Mouse (Mus musculus): ENCODE data around the gene Fmnl2. TPM values are rescaled to one million over a fixed set of nuclear protein-coding genes. Genes with fewer than 3 reads are reported as not detected.
A peak's percentile ranks its signal among the peaks of the same experiment; 100 is the strongest.

Gene Fmnl2
- polyA plus RNA-seq, 1 experiment = not detected

DNA sequence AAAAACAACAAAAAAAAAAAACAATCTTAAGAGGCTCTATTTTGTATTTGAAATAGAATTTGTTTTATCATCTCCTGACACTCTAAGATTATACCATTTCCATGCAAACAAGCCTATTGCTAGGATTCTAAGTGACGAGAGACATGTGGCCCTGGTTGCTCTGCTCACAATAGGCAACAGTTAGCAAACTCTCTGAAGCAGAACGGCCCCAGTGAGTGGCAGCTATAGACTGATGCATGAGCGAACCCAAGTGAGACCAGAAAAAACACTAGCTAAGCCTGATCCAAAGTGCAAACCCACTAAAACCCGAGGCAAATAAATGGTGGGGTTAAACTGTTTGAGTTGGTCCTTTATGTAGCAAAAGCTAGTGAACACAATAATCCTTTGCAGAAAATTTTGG lies 18.6 kb upstream of the Fmnl2 start:
- no peak for TF ChIP-seq FLI1 (IDR thresholded peaks at IDR 0.05; ENCODE audit: low read length)
- no peak for TF ChIP-seq GATA1 (IDR thresholded peaks at IDR 0.05; ENCODE audit: borderline replicate concordance, low read length)
- H3K36me3 ChIP-seq (replicated peaks; ENCODE audit: low read length) = no peaks in the 10 kb centered on the region

DNA sequence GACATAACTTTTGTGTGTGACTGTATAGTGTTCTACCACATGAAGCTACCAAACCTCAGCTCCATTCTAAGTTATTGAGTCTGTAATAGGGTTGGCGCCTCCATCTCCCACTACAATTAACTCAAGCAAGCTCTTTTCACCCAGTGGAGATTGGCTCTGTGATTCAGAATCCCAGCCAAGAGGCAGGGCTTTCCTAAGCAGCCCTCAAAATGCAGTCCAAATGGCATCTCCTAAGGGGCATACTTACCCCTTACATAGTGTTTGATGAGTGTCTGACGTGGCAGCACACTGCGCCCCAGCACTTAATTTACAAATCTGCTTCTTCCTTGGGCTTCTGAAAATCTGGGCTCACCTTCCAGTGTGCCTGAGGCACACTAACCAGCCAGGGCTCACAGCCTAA lies 17.8 kb upstream of the Fmnl2 start:
- TF ChIP-seq FLI1 (IDR thresholded peaks at IDR 0.05; ENCODE audit: low read length) (no peak), GATA1 (IDR thresholded peaks at IDR 0.05; ENCODE audit: borderline replicate concordance, low read length) (no peak)
- H3K9me3 ChIP-seq = no peaks in the 10 kb centered on the region
- no peak overlapping the region for H3K4me3 ChIP-seq (replicated peaks)
- peaks cover 12% of the 10 kb centered on the region for H3K27me3 ChIP-seq (replicated peaks)
- peaks cover 5% of the 10 kb centered on the region for H3K4me1 ChIP-seq
- no peaks in the 10 kb centered on the region for H3K36me3 ChIP-seq (replicated peaks; ENCODE audit: low read length)

More for the DNA sequence above, 18.6 kb upstream of the Fmnl2 start:
- Histone ChIP-seq H3K27me3 (replicated peaks) (peaks cover 6% of the 10 kb centered on the region), H3K4me3 (replicated peaks) (no peak overlapping the region), H3K4me1 (no peaks in the 10 kb centered on the region; the same call in 1 of the 2 replicates), H3K9me3 (no peaks in the 10 kb centered on the region)

DNA sequence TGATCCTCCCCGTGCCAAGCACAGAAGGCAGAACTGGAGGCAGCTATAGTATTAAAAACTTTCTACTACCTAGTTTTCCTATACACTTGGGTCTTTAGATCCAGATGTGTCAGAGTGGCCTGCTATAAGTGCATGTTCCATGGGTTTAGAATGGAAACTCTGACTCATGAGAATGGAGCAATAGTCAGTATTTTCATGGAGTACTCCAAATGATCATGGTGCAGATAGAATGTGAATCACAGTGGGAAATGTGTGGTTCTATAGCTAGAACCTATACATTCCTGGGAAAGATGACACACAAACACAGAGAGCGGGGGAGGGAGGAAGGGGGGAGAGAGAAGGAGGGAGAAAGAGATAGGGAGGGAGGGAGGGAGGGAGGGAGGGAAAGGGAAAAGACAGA lies 13.8 kb upstream of the Fmnl2 start:
- TF ChIP-seq FLI1 (IDR thresholded peaks at IDR 0.05; ENCODE audit: low read length) = no peak
- TF ChIP-seq GATA1 (IDR thresholded peaks at IDR 0.05; ENCODE audit: borderline replicate concordance, low read length) = no peak
- H3K36me3 ChIP-seq (replicated peaks; ENCODE audit: low read length) = no peaks in the 10 kb centered on the region
- H3K4me3 ChIP-seq (replicated peaks) = no peak overlapping the region
- peaks cover 11% of the 10 kb centered on the region for H3K4me1 ChIP-seq
- H3K9me3 ChIP-seq = no peaks in the 10 kb centered on the region
- peaks cover 36% of the 10 kb centered on the region for H3K27me3 ChIP-seq (replicated peaks)

DNA sequence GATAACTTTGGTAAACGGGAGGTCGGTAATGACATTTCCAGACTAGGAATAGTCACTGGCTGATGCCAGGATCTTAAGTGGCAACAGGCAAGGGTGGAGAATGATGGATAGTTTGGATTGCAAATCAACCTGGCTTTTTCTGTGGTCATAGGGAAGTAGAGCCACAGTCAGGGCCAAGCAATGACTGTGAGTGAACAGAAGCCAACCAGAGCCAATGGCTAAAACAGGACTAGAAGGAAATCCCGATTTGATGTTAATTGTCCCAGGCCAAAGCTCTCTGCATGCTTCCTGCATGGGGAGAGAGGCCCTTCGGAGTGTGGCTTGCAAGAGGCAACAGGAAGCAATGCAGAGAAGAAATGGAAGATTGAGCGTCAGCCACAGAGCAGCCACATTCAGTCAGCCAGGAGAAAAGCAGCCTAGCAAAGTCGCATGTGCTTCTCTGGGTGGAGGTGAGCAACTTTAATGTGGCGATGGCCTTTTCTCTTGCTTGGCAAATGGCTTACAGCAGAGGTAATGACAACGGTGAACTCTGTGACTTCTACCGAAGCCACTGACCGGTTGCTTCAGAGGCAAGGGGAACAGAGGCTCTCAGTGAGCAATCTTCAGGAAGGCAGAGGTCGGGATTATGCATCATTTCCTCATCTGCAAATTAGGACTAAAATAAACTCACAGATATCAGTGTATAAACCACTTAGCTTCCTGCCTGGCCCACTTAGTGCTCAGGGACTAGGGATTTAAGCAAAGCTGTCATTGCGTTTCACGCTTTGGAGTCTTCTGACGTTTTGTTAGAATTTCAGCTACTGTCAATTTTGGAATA lies 12.5 kb upstream of the Fmnl2 start:
- Histone ChIP-seq H3K36me3 (replicated peaks; ENCODE audit: low read length) (no peaks in the 10 kb centered on the region), H3K27me3 (replicated peaks) (peaks cover 39% of the 10 kb centered on the region), H3K9me3 (no peaks in the 10 kb centered on the region), H3K4me1 (peaks cover 11% of the 10 kb centered on the region), H3K4me3 (replicated peaks) (no peak overlapping the region)
- TF ChIP-seq GATA1 (IDR thresholded peaks at IDR 0.05; ENCODE audit: borderline replicate concordance, low read length) (no peak), FLI1 (IDR thresholded peaks at IDR 0.05; ENCODE audit: low read length) (no peak)

DNA sequence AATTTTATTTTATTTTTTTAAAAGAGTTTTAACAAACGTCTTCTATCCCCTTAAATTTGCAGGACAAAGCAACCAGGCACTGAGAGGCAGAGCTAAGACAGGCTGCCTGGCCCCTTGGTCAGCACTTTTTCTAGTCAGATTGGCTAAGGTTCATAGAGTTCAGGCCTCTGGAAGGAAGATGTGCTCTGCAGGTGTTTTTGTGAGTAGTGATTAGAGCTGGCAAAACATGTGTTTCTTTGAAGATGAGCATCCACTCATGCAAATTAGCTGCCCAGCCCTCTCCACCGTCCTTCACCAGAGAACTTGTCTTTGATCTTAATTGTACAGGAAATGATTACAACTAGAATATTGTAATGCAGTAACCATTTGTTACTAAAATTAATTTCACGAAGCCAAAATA lies 11.2 kb upstream of the Fmnl2 start:
- peaks cover 11% of the 10 kb centered on the region for H3K4me1 ChIP-seq
- no peaks in the 10 kb centered on the region for H3K36me3 ChIP-seq (replicated peaks; ENCODE audit: low read length)
- H3K9me3 ChIP-seq = no peaks in the 10 kb centered on the region
- peaks cover 42% of the 10 kb centered on the region for H3K27me3 ChIP-seq (replicated peaks)
- H3K4me3 ChIP-seq (replicated peaks) = no peak overlapping the region
- TF ChIP-seq GATA1 (IDR thresholded peaks at IDR 0.05; ENCODE audit: borderline replicate concordance, low read length) = no peak
- TF ChIP-seq FLI1 (IDR thresholded peaks at IDR 0.05; ENCODE audit: low read length) = no peak

DNA sequence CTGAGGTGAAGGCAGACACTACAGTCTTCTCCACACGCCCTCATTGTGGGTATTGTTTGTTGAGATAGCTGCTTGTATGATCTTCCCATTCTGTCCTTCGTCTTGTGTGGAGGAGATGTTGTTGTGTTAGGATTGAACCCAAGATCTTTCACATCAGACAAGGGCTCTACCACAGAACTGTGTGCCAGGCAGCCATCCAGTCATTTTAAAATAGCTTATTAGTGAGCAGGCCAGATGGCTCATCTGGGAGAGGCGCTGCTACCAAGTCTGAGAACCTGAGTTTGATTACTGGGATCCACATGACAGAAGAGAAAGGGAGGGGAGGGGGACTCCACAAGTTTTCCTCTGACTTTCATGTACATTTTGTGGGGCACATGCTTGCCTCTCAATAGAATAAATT lies 8.6 kb upstream of the Fmnl2 start:
- H3K9me3 ChIP-seq = 0 out of 2 replicates have a peak, but pooled peaks cover 4% of the 10 kb centered on the region
- no peak for TF ChIP-seq GATA1 (IDR thresholded peaks at IDR 0.05; ENCODE audit: borderline replicate concordance, low read length)
- no peak for TF ChIP-seq FLI1 (IDR thresholded peaks at IDR 0.05; ENCODE audit: low read length)
- peaks cover 11% of the 10 kb centered on the region for H3K4me1 ChIP-seq
- H3K4me3 ChIP-seq (replicated peaks) = no peak overlapping the region
- H3K36me3 ChIP-seq (replicated peaks; ENCODE audit: low read length) = no peaks in the 10 kb centered on the region
- H3K27me3 ChIP-seq (replicated peaks) = peaks cover 44% of the 10 kb centered on the region

DNA sequence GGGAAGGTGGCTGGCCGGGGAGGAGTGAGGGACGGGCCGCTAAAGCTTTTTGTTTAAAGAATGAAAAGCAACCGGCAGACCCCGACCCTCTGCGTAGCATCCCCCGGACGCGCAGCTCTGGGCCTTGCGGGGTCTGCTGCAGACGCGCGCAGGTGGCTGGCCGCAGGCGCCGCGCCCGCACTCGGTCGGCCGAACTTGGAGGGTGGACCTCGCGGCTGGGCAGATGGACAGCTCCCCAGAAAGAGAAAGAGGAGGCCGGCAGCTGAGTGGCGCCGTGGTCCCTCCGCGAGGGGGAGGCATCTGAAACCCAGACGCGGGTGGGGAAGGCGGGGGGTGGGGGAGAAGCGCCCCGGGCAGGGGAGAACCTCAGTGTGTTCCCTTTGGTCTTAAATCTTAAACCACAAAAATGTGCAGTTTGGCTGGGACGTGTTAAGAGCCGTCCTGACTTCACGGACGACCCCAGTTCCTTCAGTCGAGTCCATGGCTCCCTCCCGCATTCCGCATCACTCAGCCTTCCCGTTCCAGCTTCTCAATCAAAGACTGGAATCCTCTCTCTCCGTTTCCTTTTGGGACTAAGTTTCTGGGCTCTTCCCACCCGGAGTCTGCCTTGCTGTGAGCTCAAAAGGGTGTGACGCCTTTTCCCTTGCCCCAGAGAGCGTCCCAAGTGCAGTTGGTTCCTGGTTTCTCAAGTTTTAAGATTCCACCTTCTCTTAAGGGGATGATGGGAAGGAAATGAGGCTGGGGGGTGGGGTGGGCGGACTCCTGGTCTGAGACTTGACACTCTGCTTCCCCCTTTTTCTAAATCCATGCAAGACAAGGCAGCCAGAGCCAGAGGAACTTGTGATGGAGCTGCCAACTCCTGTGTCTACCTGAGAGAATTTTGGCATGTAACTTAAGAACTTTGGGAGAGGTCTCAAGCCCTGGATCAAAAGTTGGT lies 1.1 kb downstream of the Fmnl2 start:
- Histone ChIP-seq H3K4me3 (replicated peaks) (peak overlapping the region; percentile 90), H3K36me3 (replicated peaks; ENCODE audit: low read length) (no peaks in the 10 kb centered on the region), H3K4me1 (peaks cover 14% of the 10 kb centered on the region), H3K9me3 (no peaks in the 10 kb centered on the region), H3K27me3 (replicated peaks) (peaks cover 76% of the 10 kb centered on the region)
- no peak for TF ChIP-seq FLI1 (IDR thresholded peaks at IDR 0.05; ENCODE audit: low read length)
- TF ChIP-seq GATA1 (IDR thresholded peaks at IDR 0.05; ENCODE audit: borderline replicate concordance, low read length) = no peak

DNA sequence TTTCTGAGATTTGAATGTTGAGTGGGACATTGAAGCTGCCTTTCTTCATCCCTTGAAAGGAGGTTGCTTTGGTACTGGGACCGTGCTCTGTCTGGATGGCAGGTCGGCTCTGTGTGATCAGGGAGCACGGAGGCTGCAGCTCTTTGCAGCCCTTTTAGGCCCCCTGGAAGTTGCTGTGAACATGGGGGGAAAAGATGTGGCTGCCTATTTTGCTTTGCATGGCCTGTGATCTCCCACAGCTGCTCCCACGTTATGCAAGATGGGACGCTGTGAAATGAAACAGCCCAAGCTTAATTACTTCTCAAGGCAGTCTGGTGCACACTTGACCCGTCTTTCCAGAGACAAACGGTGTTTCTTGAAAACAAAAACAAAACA lies 1.8 kb downstream of the Fmnl2 start:
- Histone ChIP-seq H3K4me3 (replicated peaks) (no peak overlapping the region), H3K9me3 (no peaks in the 10 kb centered on the region), H3K4me1 (peaks cover 14% of the 10 kb centered on the region), H3K27me3 (replicated peaks) (peaks cover 79% of the 10 kb centered on the region), H3K36me3 (replicated peaks; ENCODE audit: low read length) (no peaks in the 10 kb centered on the region)
- TF ChIP-seq GATA1 (IDR thresholded peaks at IDR 0.05; ENCODE audit: borderline replicate concordance, low read length) (no peak), FLI1 (IDR thresholded peaks at IDR 0.05; ENCODE audit: low read length) (no peak)

DNA sequence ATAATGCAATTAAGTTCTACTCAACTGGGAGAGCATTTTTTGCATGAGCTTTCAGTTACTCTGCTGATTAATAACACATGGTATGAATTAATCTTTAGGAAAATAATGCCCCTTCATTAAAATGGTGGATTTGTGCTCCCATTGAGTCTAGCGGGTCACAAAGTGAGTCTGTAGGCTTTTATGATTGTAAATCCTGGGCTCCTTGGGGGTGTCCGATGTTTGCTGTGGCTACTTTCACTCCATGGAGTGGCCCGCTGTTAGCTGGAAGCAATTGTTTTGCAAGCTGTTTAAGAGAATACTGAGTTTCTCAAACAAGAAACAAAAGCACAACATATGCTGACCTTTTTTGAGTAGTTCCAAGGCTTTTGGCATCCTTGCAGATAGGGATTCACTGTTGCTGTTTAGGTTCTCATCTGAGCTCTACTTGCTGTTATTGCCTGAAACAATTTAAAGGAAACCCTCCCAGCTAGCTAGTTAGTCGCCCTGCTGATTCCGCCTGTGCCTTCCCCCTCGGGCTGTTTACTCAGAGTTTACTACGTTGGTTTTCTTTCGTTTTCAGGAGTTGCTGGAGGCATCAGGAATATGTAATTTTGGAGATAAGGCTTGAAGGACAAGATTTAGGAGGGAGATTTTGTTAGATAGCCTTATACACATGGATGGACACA lies 2.6 kb downstream of the Fmnl2 start:
- peaks cover 14% of the 10 kb centered on the region for H3K4me1 ChIP-seq
- H3K36me3 ChIP-seq (replicated peaks; ENCODE audit: low read length) = no peaks in the 10 kb centered on the region
- H3K4me3 ChIP-seq (replicated peaks) = no peak overlapping the region
- no peaks in the 10 kb centered on the region for H3K9me3 ChIP-seq
- H3K27me3 ChIP-seq (replicated peaks) = peaks cover 74% of the 10 kb centered on the region
- TF ChIP-seq FLI1 (IDR thresholded peaks at IDR 0.05; ENCODE audit: low read length) = no peak
- no peak for TF ChIP-seq GATA1 (IDR thresholded peaks at IDR 0.05; ENCODE audit: borderline replicate concordance, low read length)
